Mouse (Mus musculus) midbrain, embryonic 14.5 days (tissue): ENCODE measurements around the gene Tll2. TPM values are rescaled to one million over a fixed set of nuclear protein-coding genes. Genes with fewer than 3 reads are reported as not detected.

Experiments
- ATAC-seq: fragments of 200-750 bp; cut with Nextera tagmentation; 2 replicates; pipeline ENCODE4 v1.8.0; 2017; ENCODE audit warnings: moderate number of reproducible peaks, moderate library complexity; ENCODE audit not compliant: low FRiP score, low TSS enrichment
- DNase-seq: peaks from one replicate; pipeline ENCODE4 v3.0.0-alpha.2; 2015
- H3K27ac ChIP-seq: fragments of 300-500 bp; sonication (generic); replicated peaks from 2 replicates; pipeline ENCODE4 v1.5.1; 2014; ENCODE audit warnings: mild to moderate bottlenecking, low read depth, low read length, moderate library complexity
- H3K27me3 ChIP-seq: fragments of 300-500 bp; sonication (generic); 2 replicates; pipeline ENCODE4 v1.6.1; 2014; ENCODE audit warnings: low read length, control low read depth, mixed read lengths; ENCODE audit not compliant: control insufficient read depth, insufficient read depth
- H3K36me3 ChIP-seq: fragments of 300-500 bp; sonication (generic); 2 replicates; pipeline ENCODE4 v1.6.1; 2014; ENCODE audit warnings: low read length, control low read depth; ENCODE audit not compliant: control insufficient read depth, insufficient read depth
- H3K4me1 ChIP-seq: fragments of 300-500 bp; sonication (generic); 2 replicates; pipeline ENCODE4 v1.6.1; 2014; ENCODE audit warnings: mild to moderate bottlenecking, antibody characterized with exemption, low read length, control low read depth; ENCODE audit not compliant: control insufficient read depth, insufficient read depth
- H3K4me2 ChIP-seq: fragments of 300-500 bp; sonication (generic); 2 replicates; pipeline ENCODE4 v1.6.1; 2014; ENCODE audit warnings: mild to moderate bottlenecking, low read length, moderate library complexity
- H3K4me3 ChIP-seq: fragments of 300-500 bp; sonication (generic); replicated peaks from 2 replicates; pipeline ENCODE4 v1.5.1; 2014; ENCODE audit warnings: low read depth, low read length
- H3K9ac ChIP-seq: fragments of 300-500 bp; sonication (generic); replicated peaks from 2 replicates; pipeline ENCODE4 v1.6.1; 2014; ENCODE audit warnings: mild to moderate bottlenecking, low read length, moderate library complexity
- H3K9me3 ChIP-seq: fragments of 300-500 bp; sonication (generic); 2 replicates; pipeline ENCODE4 v1.6.1; 2016; ENCODE audit warnings: low read length, control low read depth, mixed read lengths; ENCODE audit not compliant: control insufficient read depth
- WGBS: fragments of 180-500 bp; shearing (Covaris S2); extraction: QIAGEN DNeasy Blood & Tissue Kit; methylation state at CpG from one replicate; pipeline ENCODE4 v1.1.7; 2014; 5-methylcytosine and 5-hydroxymethylcytosine counted together
- polyA plus RNA-seq: library from polyadenylated mRNA; unstranded; fragments of >200 nt; fragmentation: Nextera tagmentation; extraction: Ambion mirVana; gene quantifications from 2 replicates; pipeline ENCODE4 v1.2.1, GENCODE M21; 2014

Gene Tll2
- polyA plus RNA-seq, 1 experiment from 2014 or later: 1.8 TPM

DNA sequence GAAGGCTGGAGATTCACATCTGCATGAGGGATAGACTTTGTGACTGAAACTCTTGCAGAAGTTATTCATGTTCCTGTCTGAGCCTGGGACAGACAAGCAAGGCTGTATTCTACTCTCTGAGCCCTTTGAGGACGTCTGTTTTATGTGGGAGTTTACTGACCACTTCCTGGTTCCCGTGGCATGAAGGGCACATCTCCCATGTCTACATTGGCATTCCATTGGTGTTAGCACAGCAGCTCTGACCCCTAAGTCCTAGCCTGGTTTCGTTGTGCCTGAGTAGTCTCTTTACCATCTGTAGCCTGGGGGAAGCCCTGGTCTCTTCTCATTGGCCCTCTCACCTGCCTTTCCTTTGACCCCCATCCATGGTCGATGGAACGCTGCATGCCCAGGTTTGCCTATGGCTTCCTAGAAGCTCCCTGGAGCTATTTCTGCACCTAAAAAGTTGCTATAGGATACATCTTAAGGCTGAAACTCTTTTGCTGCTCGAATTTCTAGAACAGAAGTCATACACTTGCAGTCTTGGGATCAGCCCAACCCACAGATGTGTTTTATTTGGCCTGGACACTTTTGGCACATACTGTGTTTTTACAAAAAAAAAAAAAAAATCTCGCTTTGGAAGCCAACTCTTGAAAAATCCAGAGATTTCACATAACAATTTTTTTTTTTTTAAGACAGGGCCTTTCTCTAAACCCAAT, 55.2 kb downstream of the Tll2 start:
- DNase-seq: no peak
- ATAC-seq: no peak

GRCm38 (mm10) chr19:41140961-41141360, 65.7 kb downstream of the Tll2 start:
- WGBS: 89% methylated on average over 8 of the region's 8 CpGs
- no peak overlapping the region for H3K4me3 ChIP-seq
- no peak for ATAC-seq

More for the DNA sequence above, 55.2 kb downstream of the Tll2 start:
- H3K27ac ChIP-seq: no peak overlapping the region
- 87% methylated on average over 7 of the region's 7 CpGs for WGBS
- H3K27me3 ChIP-seq: no peaks in the 10 kb centered on the region
- H3K4me1 ChIP-seq: 0 out of 2 replicates have a peak, but pooled peaks cover 4% of the 10 kb centered on the region
- no peaks in the 10 kb centered on the region for H3K36me3 ChIP-seq
- H3K9ac ChIP-seq: no peak overlapping the region
- H3K4me2 ChIP-seq: no peak overlapping the region
- peaks cover 7% of the 10 kb centered on the region; the same call in 1 of the 2 replicates for H3K9me3 ChIP-seq
- no peak overlapping the region for H3K4me3 ChIP-seq

GRCm38 (mm10) chr19:41139629-41140028, 67.0 kb downstream of the Tll2 start:
- no peak overlapping the region for H3K27ac ChIP-seq
- no peak overlapping the region for H3K4me3 ChIP-seq
- no peaks in the 10 kb centered on the region for H3K4me1 ChIP-seq
- DNase-seq: no peak
- H3K4me2 ChIP-seq: no peak overlapping the region
- no peaks in the 10 kb centered on the region for H3K27me3 ChIP-seq
- no peak for ATAC-seq
- no peaks in the 10 kb centered on the region for H3K9me3 ChIP-seq
- WGBS: 63% methylated on average over 4 of the region's 4 CpGs
- H3K36me3 ChIP-seq: no peaks in the 10 kb centered on the region
- no peak overlapping the region for H3K9ac ChIP-seq

More at GRCm38 (mm10) chr19:41140961-41141360, 65.7 kb downstream of the Tll2 start:
- H3K9ac ChIP-seq: no peak overlapping the region
- no peak overlapping the region for H3K4me2 ChIP-seq
- DNase-seq: no peak
- H3K27ac ChIP-seq: no peak overlapping the region
- H3K36me3 ChIP-seq: no peaks in the 10 kb centered on the region
- no peaks in the 10 kb centered on the region for H3K9me3 ChIP-seq
- no peaks in the 10 kb centered on the region for H3K27me3 ChIP-seq
- no peaks in the 10 kb centered on the region for H3K4me1 ChIP-seq

DNA sequence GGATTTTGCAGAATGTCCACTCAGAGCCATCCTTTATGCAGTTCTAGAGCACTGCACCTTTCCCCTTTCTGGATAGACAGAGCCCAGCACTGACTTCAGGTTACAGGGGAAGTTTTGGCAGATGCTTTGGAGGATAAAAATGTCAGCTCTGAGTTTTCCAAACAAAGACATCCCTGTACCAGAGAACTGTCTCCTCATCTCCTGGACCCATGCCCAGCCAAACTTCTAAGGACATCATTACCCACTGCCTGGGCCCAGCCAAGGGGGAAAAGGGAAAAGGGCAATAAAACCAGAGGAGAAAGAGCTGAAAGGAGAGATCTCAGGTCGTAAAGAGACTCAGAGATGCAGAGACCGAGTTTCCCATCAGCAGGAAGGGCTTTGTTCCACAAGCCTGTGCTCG, 83.6 kb downstream of the Tll2 start:
- H3K4me1 ChIP-seq: no peaks in the 10 kb centered on the region
- ATAC-seq (no peak), DNase-seq (no peak)
- H3K36me3 ChIP-seq: no peaks in the 10 kb centered on the region
- no peaks in the 10 kb centered on the region for H3K9me3 ChIP-seq
- H3K27ac ChIP-seq: no peak overlapping the region
- no peaks in the 10 kb centered on the region for H3K27me3 ChIP-seq
- no peak overlapping the region for H3K4me3 ChIP-seq
- no peak overlapping the region for H3K4me2 ChIP-seq
- 22% methylated on average over 3 of the region's 3 CpGs for WGBS
- H3K9ac ChIP-seq: no peak overlapping the region

- H3K36me3 ChIP-seq: no peaks in the 10 kb centered on the region
- peaks cover 5% of the 10 kb centered on the region; the same call in 1 of the 2 replicates for H3K4me1 ChIP-seq
- H3K4me3 ChIP-seq: no peak overlapping the region
- peaks cover 7% of the 10 kb centered on the region for H3K27me3 ChIP-seq
- no peak overlapping the region for H3K9ac ChIP-seq
- DNase-seq (no peak), ATAC-seq (no peak)
- 88% methylated on average over 13 of the region's 13 CpGs for WGBS
- H3K27ac ChIP-seq: no peak overlapping the region
- no peaks in the 10 kb centered on the region for H3K9me3 ChIP-seq
- no peak overlapping the region for H3K4me2 ChIP-seq
Observed at GRCm38 (mm10) chr19:41119924-41120323, 86.7 kb downstream of the Tll2 start.

DNA sequence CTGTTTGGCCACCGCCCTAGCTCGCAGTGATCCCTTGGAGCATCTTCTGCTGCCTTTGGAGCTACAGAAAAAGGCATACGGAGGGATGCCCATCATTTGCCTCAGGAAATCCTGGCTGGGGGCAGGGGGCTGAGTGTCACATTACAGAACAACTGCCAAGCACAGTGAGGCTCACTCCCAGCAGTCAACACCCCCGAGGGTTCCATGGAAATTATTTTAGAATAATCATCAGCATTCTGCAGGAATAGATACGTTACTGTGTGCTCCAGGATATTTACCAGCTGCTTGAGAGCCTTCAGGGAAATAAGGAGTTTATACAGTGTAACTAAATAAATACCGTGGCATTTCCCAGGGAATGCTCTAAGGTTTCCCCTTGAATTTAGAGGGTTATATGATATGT, 88.3 kb downstream of the Tll2 start:
- Histone ChIP-seq H3K4me1 (peaks cover 12% of the 10 kb centered on the region; the same call in 1 of the 2 replicates), H3K27me3 (peaks cover 7% of the 10 kb centered on the region), H3K4me2 (no peak overlapping the region), H3K36me3 (no peaks in the 10 kb centered on the region), H3K9me3 (no peaks in the 10 kb centered on the region), H3K27ac (no peak overlapping the region), H3K4me3 (no peak overlapping the region), H3K9ac (no peak overlapping the region)
- WGBS: 57% methylated on average over 6 of the region's 6 CpGs
- ATAC-seq: no peak
- peak; percentile 26 for DNase-seq

- peaks cover 7% of the 10 kb centered on the region for H3K27me3 ChIP-seq
Observed at GRCm38 (mm10) chr19:41117334-41117733, 89.3 kb downstream of the Tll2 start.

DNA sequence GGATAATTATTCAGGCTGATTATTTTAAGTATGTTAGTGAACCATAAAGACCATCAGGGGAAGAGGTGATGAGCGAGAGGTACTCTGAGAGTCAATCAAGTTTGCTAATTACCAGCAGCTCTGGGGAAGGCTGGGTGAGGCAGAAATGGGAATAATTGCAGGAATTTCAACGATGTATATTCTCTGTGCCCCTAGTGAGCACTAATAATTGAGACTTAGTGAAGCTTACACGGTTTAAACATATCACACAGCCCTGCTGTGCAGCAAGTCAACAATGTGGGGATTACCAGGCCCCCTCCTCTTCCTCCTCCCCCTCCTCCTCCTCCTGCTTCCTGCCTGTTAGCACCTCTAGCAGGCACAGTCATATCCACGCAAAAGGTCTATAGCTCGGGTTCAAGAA, 92.0 kb downstream of the Tll2 start:
- Histone ChIP-seq H3K4me3 (no peak overlapping the region), H3K27ac (no peak overlapping the region), H3K9ac (no peak overlapping the region), H3K4me2 (no peak overlapping the region), H3K9me3 (no peaks in the 10 kb centered on the region), H3K36me3 (no peaks in the 10 kb centered on the region), H3K4me1 (peaks cover 14% of the 10 kb centered on the region), H3K27me3 (peaks cover 22% of the 10 kb centered on the region)
- WGBS: 12% methylated on average over 5 of the region's 5 CpGs
- ATAC-seq: no peak
- peak; percentile 44 for DNase-seq

More at GRCm38 (mm10) chr19:41117334-41117733, 89.3 kb downstream of the Tll2 start:
- Histone ChIP-seq H3K4me3 (no peak overlapping the region), H3K4me1 (peaks cover 14% of the 10 kb centered on the region; the same call in 1 of the 2 replicates), H3K36me3 (no peaks in the 10 kb centered on the region), H3K27ac (no peak overlapping the region), H3K9ac (no peak overlapping the region), H3K9me3 (no peaks in the 10 kb centered on the region), H3K4me2 (no peak overlapping the region)
- ATAC-seq: no peak
- WGBS: 83% methylated on average over 4 of the region's 4 CpGs
- peak; percentile 27 for DNase-seq

DNA sequence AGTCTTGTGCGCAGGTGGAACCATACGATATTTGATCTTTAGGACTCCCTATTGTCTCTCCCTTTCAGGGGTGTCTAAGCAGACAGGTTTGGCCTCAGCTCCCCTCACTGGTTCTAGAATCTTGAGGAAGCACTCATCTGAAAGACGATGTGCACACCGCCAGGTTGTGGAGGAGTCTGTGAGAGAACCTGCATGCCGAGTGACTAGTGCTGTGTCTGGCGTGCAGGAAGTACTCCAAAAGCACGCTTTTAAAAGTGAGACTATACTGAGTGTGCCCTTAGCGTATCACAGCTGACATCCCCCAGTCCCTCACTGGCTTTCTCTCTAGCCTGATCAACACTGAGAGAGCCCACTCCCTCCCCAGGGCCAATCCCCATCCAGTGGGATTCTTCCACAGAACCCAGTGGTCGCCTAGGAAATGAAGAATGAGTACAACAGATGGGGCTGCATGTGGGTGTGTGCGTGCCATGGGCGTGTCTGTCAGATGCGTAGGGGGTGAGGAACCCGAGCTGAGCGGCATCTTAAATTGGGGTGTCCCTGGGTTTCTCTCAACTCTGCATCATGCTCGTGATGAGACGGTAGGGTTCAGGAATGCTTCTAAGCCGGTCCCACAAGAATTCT, 92.6 kb downstream of the Tll2 start:
- DNase-seq: peak; percentile 59
- no peak overlapping the region for H3K9ac ChIP-seq
- WGBS: 33% methylated on average over 17 of the region's 17 CpGs
- H3K36me3 ChIP-seq: no peaks in the 10 kb centered on the region
- H3K9me3 ChIP-seq: no peaks in the 10 kb centered on the region
- H3K27me3 ChIP-seq: peaks cover 22% of the 10 kb centered on the region
- 0 out of 2 replicates have a peak, but pooled peaks have one; percentile 7 for ATAC-seq
- peaks cover 18% of the 10 kb centered on the region for H3K4me1 ChIP-seq
- no peak overlapping the region for H3K4me3 ChIP-seq
- no peak overlapping the region for H3K4me2 ChIP-seq
- no peak overlapping the region for H3K27ac ChIP-seq
